Mouse (Mus musculus) naive thymus-derived CD4-positive, alpha-beta T cell, adult 2 months (primary cell): ENCODE measurements at regions not wholly inside any gene's neighbourhood (a gene's known extent, or its start where the extent isn't known, plus 50 kb on each side); places are given as distances from the start of the nearest gene placed in this dataset.

Experiments used
- DNase-seq: peaks from one replicate; pipeline ENCODE4 v3.0.0-alpha.2; 2011; ENCODE audit warnings: low read depth

DNA sequence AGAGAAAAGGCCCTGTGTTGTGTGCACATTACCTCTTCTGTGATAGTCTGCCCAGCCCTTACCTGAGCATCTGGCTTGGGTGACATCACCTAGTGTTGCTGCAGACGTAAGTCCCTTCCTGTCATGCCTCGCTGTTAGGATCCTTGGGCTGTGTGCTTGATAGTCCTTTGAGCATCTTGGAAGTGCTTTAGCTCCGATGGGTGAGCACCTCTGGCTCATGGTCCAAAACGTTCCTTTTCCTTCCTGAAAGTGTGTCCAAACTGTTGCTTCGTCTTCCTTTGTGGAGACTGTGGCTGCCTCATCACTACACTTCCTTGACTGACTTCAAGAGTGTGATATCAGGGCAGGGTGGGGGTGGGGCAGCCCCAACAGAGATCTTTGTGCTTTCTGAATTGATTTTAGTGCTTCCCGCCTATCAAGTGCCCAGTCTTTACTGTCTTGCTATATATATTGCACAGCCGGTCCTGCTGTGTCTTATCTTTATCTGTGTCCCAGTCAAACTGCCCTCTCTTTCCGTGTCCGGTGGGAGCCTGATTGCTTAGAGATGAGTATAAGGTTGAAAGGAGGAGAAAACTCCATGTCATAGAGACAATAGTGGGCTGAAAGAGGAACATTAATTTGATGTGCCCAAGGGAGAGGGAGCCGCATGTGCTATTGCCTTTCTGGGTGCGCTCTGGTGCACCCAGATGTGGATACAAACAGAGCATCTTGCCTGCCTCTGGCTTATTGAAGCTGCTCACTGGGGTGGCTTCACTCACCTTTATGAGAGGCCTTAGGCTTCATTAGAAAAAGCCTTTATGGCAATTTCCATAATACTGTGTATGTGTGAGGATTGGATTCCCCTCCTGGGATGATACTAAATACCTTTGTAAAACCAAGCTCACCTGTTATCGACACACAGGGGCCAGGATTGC lies 1169.2 kb upstream of the A1bg start:
- DNase-seq, result peak; percentile 77

GRCm38 (mm10) chr15:62091144-62091543 lies 1168.3 kb upstream of the A1bg start:
- no peak for DNase-seq

DNA sequence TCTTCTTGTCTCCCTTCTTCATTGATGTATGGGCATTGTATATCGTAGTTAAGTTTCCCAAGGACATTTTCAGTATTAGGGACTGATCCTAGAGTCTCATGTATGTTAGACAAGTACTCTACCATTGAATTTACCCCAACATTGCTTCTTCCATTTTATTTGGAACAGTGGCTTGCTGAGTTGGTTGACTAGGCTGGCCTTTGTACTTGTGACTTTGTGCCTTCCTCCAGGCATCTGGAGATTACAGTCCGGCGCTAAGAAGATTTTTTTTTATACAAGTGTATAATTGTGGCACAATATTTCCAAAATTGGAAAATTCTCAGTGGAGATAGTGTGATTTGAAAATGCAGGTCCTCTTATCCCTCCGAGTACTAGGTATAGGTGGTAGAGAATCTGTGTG lies 1165.5 kb upstream of the A1bg start:
- DNase-seq, result no peak

- DNase-seq, result no peak
Measured at GRCm38 (mm10) chr15:62087755-62088154, 1164.9 kb upstream of the A1bg start.

- no peak for DNase-seq
Measured at GRCm38 (mm10) chr15:62086037-62086436, 1163.2 kb upstream of the A1bg start.

- DNase-seq, result no peak
Measured at GRCm38 (mm10) chr15:62083347-62083746, 1160.5 kb upstream of the A1bg start.

DNA sequence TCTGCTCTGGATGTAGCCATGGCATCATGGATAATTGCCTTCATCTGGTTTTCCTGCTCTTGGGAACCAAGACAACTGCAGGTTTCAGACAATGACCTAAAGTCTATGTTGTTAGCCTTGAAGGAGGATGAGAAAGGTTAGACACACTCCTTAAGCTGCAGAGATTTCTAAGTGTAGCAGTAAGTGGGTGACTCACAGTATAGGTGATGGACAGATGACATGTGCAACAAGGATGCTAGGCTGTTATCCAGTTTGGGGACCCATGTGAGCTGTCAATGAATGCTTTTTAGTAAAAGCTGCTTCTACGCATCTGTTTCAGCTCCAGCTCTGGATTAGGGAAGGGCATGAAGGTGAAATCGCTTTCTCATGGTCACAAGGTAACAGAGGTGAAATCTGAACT lies 1159.7 kb upstream of the A1bg start:
- DNase-seq, result no peak

DNA sequence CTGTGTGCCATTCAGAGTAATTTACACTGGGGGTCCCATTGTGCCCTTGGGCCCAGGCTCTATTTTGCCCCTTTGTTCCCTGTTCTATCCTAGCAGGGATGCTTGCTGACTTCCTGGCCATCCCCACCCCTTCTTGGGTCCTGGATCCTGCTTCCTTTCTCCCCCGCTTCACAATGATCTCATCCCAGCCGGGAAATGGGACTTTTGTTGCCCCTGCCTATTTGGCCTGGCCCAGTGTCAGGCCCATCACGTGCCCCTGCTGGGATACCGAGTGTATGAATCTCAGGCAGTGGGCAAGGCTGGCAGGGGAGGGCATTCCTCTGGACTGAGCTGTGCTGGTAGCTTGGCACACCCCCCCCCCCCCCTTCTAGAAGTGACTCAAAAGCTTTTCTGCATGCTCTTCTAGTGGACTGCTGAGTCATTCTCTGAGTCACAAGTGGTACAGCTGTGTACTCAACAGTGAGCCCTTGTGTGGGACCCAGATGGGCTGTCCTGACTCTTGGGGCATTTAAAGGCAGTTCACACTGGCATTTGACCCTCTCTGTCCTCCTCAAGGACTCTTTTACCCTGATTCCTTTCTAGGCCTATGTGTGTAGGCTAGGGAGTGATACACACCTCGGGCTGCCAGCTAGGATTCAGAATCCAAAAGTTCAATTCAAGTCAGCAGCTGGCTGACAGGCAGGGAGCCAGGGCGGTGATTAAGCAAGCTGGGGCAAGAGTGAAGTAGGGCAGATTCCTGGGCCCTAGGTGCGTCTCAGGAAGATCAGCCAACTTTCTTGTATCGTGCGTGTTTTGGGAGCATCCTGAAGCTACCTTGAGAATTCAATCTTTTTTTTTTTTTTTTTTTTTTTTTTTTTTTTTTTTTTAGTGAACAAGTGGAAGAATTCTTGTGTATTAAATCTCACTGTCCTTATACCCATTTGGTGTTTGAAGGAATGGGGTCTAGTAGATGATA lies 1156.6 kb upstream of the A1bg start:
- no peak for DNase-seq

- DNase-seq, result no peak
Measured at GRCm38 (mm10) chr15:62076552-62077234, 1153.9 kb upstream of the A1bg start.

- DNase-seq, result no peak
Measured at GRCm38 (mm10) chr15:62074735-62075134, 1151.9 kb upstream of the A1bg start.

DNA sequence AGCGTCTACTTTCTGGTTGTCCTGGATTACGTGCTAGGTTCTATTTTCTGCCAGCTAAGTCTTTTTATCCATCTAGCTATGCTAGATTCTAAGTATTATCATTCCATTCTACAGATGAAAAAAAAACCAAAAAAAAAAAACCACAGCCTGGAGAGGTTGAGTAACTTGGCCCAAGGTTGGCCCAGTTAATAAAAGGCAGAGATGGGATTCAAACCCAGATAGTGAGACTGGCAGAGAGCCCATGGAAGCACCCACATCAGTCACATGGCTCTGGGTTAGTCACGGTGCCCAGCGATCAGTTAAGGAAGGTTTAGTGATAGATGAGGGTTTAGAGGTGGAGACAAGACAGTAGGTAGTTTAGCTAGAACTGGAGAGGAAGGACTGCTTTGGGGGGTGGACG lies 1150.8 kb upstream of the A1bg start:
- no peak for DNase-seq

GRCm38 (mm10) chr15:62071311-62071710 lies 1148.5 kb upstream of the A1bg start:
- no peak for DNase-seq

DNA sequence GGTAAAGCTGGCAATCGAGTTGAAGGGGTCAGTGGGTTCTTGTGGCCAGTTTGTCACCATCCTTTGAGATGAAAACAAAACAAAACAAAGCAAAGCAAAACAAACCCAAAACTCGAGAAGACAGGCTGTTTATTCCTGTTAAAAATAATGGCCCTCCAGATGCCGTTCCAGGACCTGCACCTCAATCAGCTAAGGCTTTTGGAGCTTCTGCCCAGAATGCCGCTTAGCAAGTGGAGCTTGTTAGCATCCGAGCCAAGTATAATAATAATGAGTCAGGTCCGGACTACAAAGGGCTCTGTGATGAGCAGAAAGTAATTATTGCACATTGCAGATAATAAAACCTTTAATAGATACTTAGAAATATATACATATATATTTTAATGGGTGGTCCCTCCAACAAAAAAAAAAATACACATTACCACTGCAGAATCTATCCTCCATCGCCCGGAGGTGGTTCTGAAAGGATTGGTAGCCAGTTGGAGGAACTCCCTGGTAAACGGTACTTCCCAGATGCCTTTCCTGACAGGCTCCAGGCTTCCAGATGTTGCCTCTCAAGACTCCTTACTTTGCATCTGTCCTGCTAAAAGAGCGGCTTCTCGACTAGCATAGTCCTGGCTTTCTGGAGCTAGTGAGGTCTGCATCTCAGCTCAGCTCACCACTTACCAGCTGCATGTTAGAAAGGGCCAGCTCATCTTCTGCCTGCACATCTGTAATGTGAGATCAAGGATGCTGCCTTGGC lies 1145.8 kb upstream of the A1bg start:
- DNase-seq, result no peak

DNA sequence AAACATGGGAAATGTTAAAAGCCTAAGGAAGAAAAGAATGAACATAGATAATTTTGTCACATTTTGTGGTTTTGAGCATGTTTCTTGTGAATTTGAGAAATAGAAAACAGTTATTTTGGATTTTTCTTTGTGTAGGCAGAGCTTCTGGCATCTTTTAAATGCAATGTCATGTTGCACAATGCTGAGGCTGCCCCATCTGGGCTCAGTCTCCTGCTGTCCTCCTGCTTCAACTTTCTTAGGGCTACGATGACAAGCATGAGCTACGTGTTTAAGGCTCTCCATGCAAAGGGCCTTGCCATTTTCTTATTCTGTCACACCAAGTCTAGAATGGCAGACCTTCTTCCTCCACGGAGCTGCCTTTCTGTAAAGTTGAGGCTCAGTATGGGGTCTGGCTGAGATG lies 1141.6 kb upstream of the A1bg start:
- DNase-seq, result no peak

GRCm38 (mm10) chr15:62057449-62057848 lies 1134.6 kb upstream of the A1bg start:
- DNase-seq, result no peak

- DNase-seq, result no peak
Measured at GRCm38 (mm10) chr15:62056889-62057288, 1134.1 kb upstream of the A1bg start.

GRCm38 (mm10) chr15:62056401-62056800 lies 1133.6 kb upstream of the A1bg start:
- no peak for DNase-seq

- DNase-seq, result no peak
Measured at GRCm38 (mm10) chr15:62055011-62055410, 1132.2 kb upstream of the A1bg start.

DNA sequence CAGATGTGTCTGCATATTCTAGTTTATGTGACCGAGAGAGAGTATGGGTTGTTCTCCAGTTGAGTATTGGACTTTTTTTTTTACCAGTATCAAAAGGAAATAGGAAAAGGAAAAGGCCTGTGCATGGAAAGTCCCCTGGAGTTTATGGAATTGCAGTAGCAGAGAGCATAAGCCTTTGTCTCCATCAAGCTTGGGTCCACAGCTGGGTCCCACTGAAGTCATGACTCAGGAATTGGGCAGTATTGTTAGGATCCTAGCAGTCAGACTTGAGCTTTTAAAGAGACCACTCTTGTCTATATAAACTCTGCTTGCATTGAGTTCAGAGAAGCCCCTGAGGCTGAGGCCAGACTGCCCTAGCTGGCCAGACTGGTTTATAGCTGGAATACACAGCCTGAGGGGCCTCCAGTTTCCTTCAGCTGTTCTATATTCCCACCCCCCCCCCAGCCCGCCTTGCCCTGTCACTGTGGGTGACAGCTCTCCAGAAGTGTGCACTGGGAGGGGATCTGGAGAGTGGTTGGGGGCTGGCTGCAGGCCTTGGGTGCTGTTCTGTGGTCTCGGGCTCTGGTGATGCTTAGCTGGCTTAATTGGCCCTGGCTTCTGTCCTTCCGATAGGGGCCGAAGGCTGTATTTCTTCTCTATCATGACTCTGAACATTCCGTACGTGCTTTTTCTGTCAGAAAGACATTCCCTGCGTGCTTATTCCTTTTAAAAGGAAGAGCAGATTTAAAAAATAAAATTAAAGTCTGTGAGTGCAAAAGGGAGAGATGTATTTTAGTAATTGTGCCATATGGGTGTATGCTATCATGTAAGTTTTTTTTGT lies 1130.8 kb upstream of the A1bg start:
- no peak for DNase-seq

GRCm38 (mm10) chr15:62049416-62049815 lies 1126.6 kb upstream of the A1bg start:
- DNase-seq, result no peak

GRCm38 (mm10) chr15:62048981-62049380 lies 1126.2 kb upstream of the A1bg start:
- no peak for DNase-seq
